Mouse (Mus musculus): ENCODE results near the gene Iqcj. TPM values are rescaled to one million over a fixed set of nuclear protein-coding genes. Genes with fewer than 3 reads are reported as not detected.

Iqcj gene
- not detected in 2 replicates for polyA plus RNA-seq (2015; fragmentation: Nextera tagmentation; extraction: Ambion mirVana)

GRCm38 (mm10) chr3:67892026-67892705 is at the start of gene Iqcj, which contains the start of gene Iqschfp:
Gene Iqcj, plus strand, starts transcription at chr3:67892220.
Gene Iqschfp, plus strand, starts transcription at chr3:67892232.

GRCm38 (mm10) chr3:68064731-68065130 is 172.7 kb downstream of the Iqcj start, which contains the start of gene Schip1:
Gene Schip1, plus strand, starts transcription at chr3:68064802.

Other genes starting within 250 kb of the Iqcj start
- gene Iqschfp, start within 50 bp of the Iqcj start, polyA plus RNA-seq (2015; fragmentation: Nextera tagmentation; extraction: Ambion mirVana) = not detected in 2 replicates
- gene Schip1, start 172.6 kb downstream of the Iqcj start, polyA plus RNA-seq (2015; fragmentation: Nextera tagmentation; extraction: Ambion mirVana) = 122 and 151 TPM in 2 replicates